In the genomic region with DNA sequence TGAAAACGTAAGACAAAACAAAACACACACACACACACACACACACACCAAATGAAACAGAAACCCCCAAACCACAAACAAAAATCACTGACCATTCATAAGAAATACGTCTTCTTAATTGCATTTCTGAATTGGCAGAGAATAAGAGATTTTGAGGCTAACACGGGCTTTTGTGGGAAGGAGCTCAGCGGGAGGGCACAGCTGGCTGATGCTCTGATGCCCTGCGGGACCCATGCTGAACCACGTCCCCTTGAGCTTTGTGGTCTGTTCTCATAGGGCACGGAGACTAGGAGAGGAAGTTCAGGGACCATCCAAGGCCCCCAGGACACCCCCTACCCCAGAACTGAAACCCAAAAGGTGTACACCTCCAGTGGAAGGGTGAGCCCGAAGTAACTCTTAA, we compare ENCODE assay signal across 14 mouse cellular contexts. TPM values are rescaled to one million over a fixed set of nuclear protein-coding genes. Genes with fewer than 3 reads are reported as not detected.
DNase-seq lines count a peak whose midpoint lies in the region; ATAC-seq and TF ChIP-seq lines count a peak whose summit lies in the region.
"Had no signal": no experiment of that assay in that cellular context is flagged by ENCODE, and none has a peak within 500 bp of the region (broad histone marks: within the 10 kb centered on the region; RNA-seq: fewer than 3 reads in every experiment).

No protein-coding gene starts in this region.

- WGBS in forebrain, embryonic 12.5 days, result 19% methylated on average over 8 of the region's 8 CpGs
- 21% methylated on average over 8 of the region's 8 CpGs for WGBS in forebrain, embryonic 13.5 days
- WGBS in thymus, adult 2 months, result 12% methylated on average over 8 of the region's 8 CpGs

- peaks cover 19% of the 10 kb centered on the region for H3K4me1 ChIP-seq in forebrain, embryonic 12.5 days
- H3K4me1 ChIP-seq in forebrain, embryonic 13.5 days, result peaks cover 18% of the 10 kb centered on the region
- peaks cover 6% of the 10 kb centered on the region for H3K4me1 ChIP-seq in thymus, adult 2 months (replicated peaks; ENCODE audit: control insufficient read depth, insufficient read depth, low read length)
- H3K4me1 ChIP-seq: lung, embryonic 15.5 days had no signal

- TF ChIP-seq POLR2A in thymus, adult 2 months (IDR thresholded peaks at IDR 0.05; ENCODE audit: control insufficient read depth, extremely low read depth, insufficient read depth, low read length, poor library complexity), result no peak

- ATAC-seq in forebrain, embryonic 12.5 days (ENCODE audit: low FRiP score), result no peak
- no peak for ATAC-seq in forebrain, embryonic 13.5 days
- no peak for ATAC-seq in frontal cortex, adult (ENCODE audit: low TSS enrichment)

- H3K9ac ChIP-seq in forebrain, embryonic 12.5 days, result no peak overlapping the region
- H3K9ac ChIP-seq in forebrain, embryonic 13.5 days, result no peak overlapping the region
- H3K9ac ChIP-seq: lung, embryonic 15.5 days had no signal

- intact Hi-C loops in left cerebral cortex, postnatal 4 days (cut with DNase I), result no loop called here
- intact Hi-C loops in left cerebral cortex, postnatal 25 days (cut with DNase I), result no loop called here

- peak overlapping the region; percentile 15; the same call in 1 of the 2 replicates for H3K4me2 ChIP-seq in forebrain, embryonic 12.5 days
- no peak overlapping the region for H3K4me2 ChIP-seq in forebrain, embryonic 13.5 days
- H3K4me2 ChIP-seq: lung, embryonic 15.5 days had no signal

- no peak for TF ChIP-seq CTCF in thymus, adult 2 months (IDR thresholded peaks at IDR 0.05; ENCODE audit: borderline replicate concordance, control insufficient read depth, extremely low read depth, insufficient read depth, low read length, poor library complexity)

- no peak overlapping the region for H3K27ac ChIP-seq in forebrain, embryonic 12.5 days
- H3K27ac ChIP-seq in forebrain, embryonic 13.5 days, result no peak overlapping the region
- H3K27ac ChIP-seq in thymus, adult 2 months (ENCODE audit: control insufficient read depth, insufficient read depth, low read length), result no peak overlapping the region
- H3K27ac ChIP-seq: forebrain, embryonic 10.5 days; lung, embryonic 15.5 days had no signal

- no peaks in the 10 kb centered on the region for H3K27me3 ChIP-seq in forebrain, embryonic 12.5 days
- H3K27me3 ChIP-seq in forebrain, embryonic 13.5 days, result no peaks in the 10 kb centered on the region
- H3K27me3 ChIP-seq in thymus, adult 2 months (ENCODE audit: control insufficient read depth, insufficient read depth, low read length), result no peaks in the 10 kb centered on the region
- H3K27me3 ChIP-seq: lung, embryonic 15.5 days had no signal

- DNase-seq in left cerebral cortex, postnatal 4 days, result peak; percentile 8
- no peak for DNase-seq in left cerebral cortex, postnatal 25 days (ENCODE audit: low spot score in 2 of 2)
- peak; percentile 26 to 37 for DNase-seq in thymus, postnatal 10 days (ENCODE audit: low spot score in 2 of 2)
- no peak for DNase-seq in thymus, adult 2 months
- DNase-seq in natural killer cell, adult 2 months (ENCODE audit: low spot score in 2 of 2), result no peak
- DNase-seq: adrenal gland, adult 2 months; cerebellum, adult 11-12 months; cerebellum, postnatal 36 days; kidney, adult 8-10 months had no signal

- H3K36me3 ChIP-seq in forebrain, embryonic 12.5 days (replicated peaks), result no peaks in the 10 kb centered on the region
- no peaks in the 10 kb centered on the region for H3K36me3 ChIP-seq in forebrain, embryonic 13.5 days (ENCODE audit: poor library complexity, severe bottlenecking)
- no peaks in the 10 kb centered on the region for H3K36me3 ChIP-seq in thymus, adult 2 months (ENCODE audit: control insufficient read depth, insufficient read depth, low read length)
- H3K36me3 ChIP-seq: forebrain, embryonic 10.5 days; lung, embryonic 15.5 days had no signal

- no peak overlapping the region for H3K4me3 ChIP-seq in forebrain, embryonic 12.5 days (replicated peaks)
- no peak overlapping the region for H3K4me3 ChIP-seq in forebrain, embryonic 13.5 days
- no peak overlapping the region for H3K4me3 ChIP-seq in thymus, adult 2 months (ENCODE audit: control insufficient read depth, insufficient read depth, low read length)
- H3K4me3 ChIP-seq: forebrain, embryonic 10.5 days; lung, embryonic 15.5 days had no signal

- no peaks in the 10 kb centered on the region for H3K9me3 ChIP-seq in forebrain, embryonic 12.5 days
- no peaks in the 10 kb centered on the region for H3K9me3 ChIP-seq in forebrain, embryonic 13.5 days (replicated peaks)
- H3K9me3 ChIP-seq: forebrain, embryonic 10.5 days; lung, embryonic 15.5 days had no signal

RNA-seq across cellular contexts. Expression of gene Tgfbr1, which starts 10.4 kb away (rescaled TPM):
- 99.1 and 103 TPM in 2 replicates for polyA plus RNA-seq in forebrain, embryonic 12.5 days (2016; fragmentation: Nextera tagmentation; extraction: Ambion mirVana)
- polyA plus RNA-seq in forebrain, embryonic 13.5 days (2015; fragmentation: Nextera tagmentation; extraction: Ambion mirVana), result 45.6 and 52.5 TPM in 2 replicates
- 10 to 100 TPM; 51.4 to 60.1 TPM for total RNA-seq in left cerebral cortex, postnatal 4 days (2021)
- 10 to 100 TPM; 18.4 to 18.8 TPM for total RNA-seq in left cerebral cortex, postnatal 25 days (2021)
- polyA plus RNA-seq in thymus, adult 2 months (2012; rRNA removed), result 13.2 and 17.8 TPM in 2 replicates

Comparison
In these comparisons a context has a peak if more than half of its experiments do, and no peak if none do; other contexts are left out.
1. DNase-seq: peak in left cerebral cortex, postnatal 4 days (single experiment) and thymus, postnatal 10 days (2 of 2); none in left cerebral cortex, postnatal 25 days (0 of 2), thymus, adult 2 months (single experiment) and natural killer cell, adult 2 months (0 of 2).